Mouse (Mus musculus) heart, adult 2 months (tissue): ENCODE data around the gene Slc6a6. TPM values are rescaled to one million over a fixed set of nuclear protein-coding genes. Genes with fewer than 3 reads are reported as not detected.

Experiments
- DNase-seq, 2 experiments: peaks; one replicate each; pipeline ENCODE4 v3.0.0; 2021
- H3K27ac ChIP-seq: fragments of 200-600 bp; 2 replicates; pipeline ENCODE4 v1.8.1; 2022
- H3K27me3 ChIP-seq: fragments of 200-500 bp; 2 replicates; pipeline ENCODE4 v1.6.1; 2012; ENCODE audit warnings: mild to moderate bottlenecking, low read length, inconsistent platforms, mixed read lengths; ENCODE audit not compliant: control insufficient read depth, insufficient read depth
- H3K36me3 ChIP-seq: fragments of 200-500 bp; 2 replicates; pipeline ENCODE4 v1.6.1; 2012; ENCODE audit warnings: low read length, inconsistent platforms; ENCODE audit not compliant: control insufficient read depth, insufficient read depth
- H3K4me1 ChIP-seq: fragments of 200-500 bp; 2 replicates; pipeline ENCODE4 v1.6.1; 2011; ENCODE audit warnings: low read length; ENCODE audit not compliant: control insufficient read depth, insufficient read depth
- H3K4me3 ChIP-seq: fragments of 200-600 bp; 2 replicates; pipeline ENCODE4 v1.8.1; 2022
- H3K79me2 ChIP-seq: fragments of 200-500 bp; replicated peaks from 2 replicates; pipeline ENCODE4 v1.6.1; 2012; ENCODE audit warnings: mild to moderate bottlenecking, inconsistent platforms, low read length, moderate library complexity, mixed read lengths; ENCODE audit not compliant: control insufficient read depth, insufficient read depth
- H3K9ac ChIP-seq: fragments of 200-500 bp; 2 replicates; pipeline ENCODE4 v1.6.1; 2012; ENCODE audit warnings: low read depth, mild to moderate bottlenecking, control low read depth, inconsistent platforms, low read length, mixed read lengths
- CTCF ChIP-seq: fragments of 200-600 bp; IDR thresholded peaks from 2 replicates; pipeline ENCODE4 v1.8.1; 2022; ENCODE audit warnings: antibody characterized with exemption, mild to moderate bottlenecking, moderate library complexity
- EP300 ChIP-seq: fragments of 200-500 bp; IDR thresholded peaks from 2 replicates; pipeline ENCODE4 v1.6.1; 2011; ENCODE audit warnings: low read depth, low read length, control low read depth; ENCODE audit not compliant: insufficient read depth
- POLR2A ChIP-seq: fragments of 200-500 bp; IDR thresholded peaks from 2 replicates; pipeline ENCODE4 v1.6.1; 2011; ENCODE audit warnings: mild to moderate bottlenecking, low read depth, low read length, control low read depth; ENCODE audit not compliant: insufficient read depth
- WGBS: fragments of 180-500 bp; shearing (Covaris S2); methylation state at CpG from one replicate; pipeline ENCODE4 v1.1.7; 2018; 5-methylcytosine and 5-hydroxymethylcytosine counted together
- intact Hi-C: fragments of 180-260 bp; cut with DNase I; formaldehyde crosslinking; loops from one replicate; pipeline ENCODE4 v1.15.1; 2025
- polyA plus RNA-seq: library from polyadenylated mRNA; depleted of rRNA; stranded (reverse); fragments of >200 nt; gene quantifications from 2 replicates; pipeline ENCODE4 v1.2.3, GENCODE M21; 2012
- total RNA-seq, 2 experiments: library from RNA; stranded (reverse); gene quantifications; 2 replicates each; pipeline ENCODE4 v1.2.3; 2021

Slc6a6 gene
- total and polyA plus RNA-seq, 3 experiments, result 56.4 to 96.9 (median 86.2) TPM

DNA sequence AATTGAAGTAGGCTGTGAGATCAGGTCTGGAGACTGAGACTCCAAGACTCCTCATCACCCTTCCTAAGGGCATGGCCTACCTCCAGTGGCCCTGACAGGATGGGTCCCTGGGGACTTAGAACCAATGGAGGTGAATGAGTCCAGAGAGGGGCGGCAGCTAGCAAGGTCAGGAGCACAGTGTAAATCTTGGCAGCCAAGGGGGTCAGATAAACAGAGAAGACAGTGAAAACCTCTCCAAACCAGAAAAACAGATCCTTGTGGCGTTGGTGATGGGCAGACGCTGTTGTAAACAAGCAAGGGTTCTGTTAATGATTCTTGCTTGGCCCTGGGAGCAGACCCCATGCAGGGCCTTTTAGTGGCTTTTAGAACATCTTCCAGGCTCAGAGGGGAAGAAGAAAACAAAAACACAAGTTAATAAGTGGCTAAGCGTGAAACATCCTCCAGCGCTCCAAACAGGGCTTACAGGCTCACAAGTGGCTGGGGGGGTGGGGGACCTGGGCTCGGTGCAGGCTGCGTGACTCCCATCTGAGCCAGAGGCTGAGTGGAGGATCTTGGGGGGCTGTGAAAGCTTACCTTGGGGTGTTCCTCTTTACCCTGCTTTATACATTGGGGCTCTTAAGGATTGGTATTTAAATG, 62.2 kb downstream of the Slc6a6 start:
- WGBS, result 91% methylated on average over 7 of the region's 7 CpGs
- H3K79me2 ChIP-seq, result no peaks in the 10 kb centered on the region
- H3K9ac ChIP-seq, result no peak overlapping the region
- no peaks in the 10 kb centered on the region for H3K27me3 ChIP-seq
- no peak overlapping the region for H3K4me3 ChIP-seq
- peaks cover 4% of the 10 kb centered on the region for H3K36me3 ChIP-seq
- H3K4me1 ChIP-seq, result peaks cover 2% of the 10 kb centered on the region
- TF ChIP-seq POLR2A, result no peak
- no peak overlapping the region for H3K27ac ChIP-seq
- intact Hi-C loops, result no loop called here
- peak in 1 of 2 experiments; percentile 8 for DNase-seq

DNA sequence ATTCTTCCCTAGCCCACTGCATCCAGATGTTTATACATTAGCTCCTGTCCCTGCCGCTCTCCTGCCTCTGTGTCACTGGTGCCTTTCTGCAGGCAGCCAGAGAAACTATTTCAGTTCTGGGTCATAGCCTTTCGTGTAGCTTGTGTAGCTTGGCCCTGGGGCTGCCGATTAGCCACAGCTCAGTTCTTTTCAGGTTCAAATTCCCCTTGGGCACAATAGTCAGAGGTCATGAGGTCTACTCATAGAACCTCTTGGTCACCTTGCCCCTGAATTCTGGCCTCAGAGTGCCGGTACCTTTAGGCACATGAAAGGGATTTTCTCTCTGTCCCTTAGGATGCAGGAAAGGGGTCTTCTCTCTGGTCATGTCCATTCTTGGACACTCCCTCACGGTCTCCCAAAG, 62.9 kb downstream of the Slc6a6 start:
- 91% methylated on average over 5 of the region's 5 CpGs for WGBS

DNA sequence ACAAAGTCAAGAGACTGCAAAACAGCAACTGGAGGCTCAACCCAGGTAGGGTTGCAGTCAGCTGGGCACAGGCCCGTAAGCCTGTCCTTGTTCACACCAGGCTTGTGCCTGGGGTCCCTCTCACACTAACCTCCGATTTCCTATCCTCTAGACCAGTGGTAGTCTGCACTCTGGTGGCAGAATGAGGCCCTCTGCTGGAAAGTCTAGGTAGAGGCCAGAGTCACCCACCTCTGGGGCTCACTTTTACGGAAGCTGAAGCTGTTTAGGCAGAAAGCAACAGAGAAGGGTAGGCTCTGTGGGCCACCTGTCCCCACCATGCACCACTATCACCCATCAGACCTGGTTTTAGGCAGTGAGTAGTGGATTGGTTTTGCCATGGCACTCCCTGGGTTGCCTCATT, 67.1 kb downstream of the Slc6a6 start:
- no peak for DNase-seq
- 81% methylated on average over 3 of the region's 3 CpGs for WGBS

More for the DNA sequence above, 62.9 kb downstream of the Slc6a6 start:
- TF ChIP-seq CTCF (no peak), POLR2A (no peak), EP300 (no peak)
- DNase-seq, result peak in 1 of 2 experiments; percentile 9
- H3K4me3 ChIP-seq, result no peak overlapping the region
- H3K4me1 ChIP-seq, result peaks cover 2% of the 10 kb centered on the region
- peaks cover 4% of the 10 kb centered on the region for H3K36me3 ChIP-seq
- no peaks in the 10 kb centered on the region for H3K27me3 ChIP-seq
- H3K9ac ChIP-seq, result no peak overlapping the region
- H3K79me2 ChIP-seq, result no peaks in the 10 kb centered on the region
- intact Hi-C loops, result no loop called here
- no peak overlapping the region for H3K27ac ChIP-seq

DNA sequence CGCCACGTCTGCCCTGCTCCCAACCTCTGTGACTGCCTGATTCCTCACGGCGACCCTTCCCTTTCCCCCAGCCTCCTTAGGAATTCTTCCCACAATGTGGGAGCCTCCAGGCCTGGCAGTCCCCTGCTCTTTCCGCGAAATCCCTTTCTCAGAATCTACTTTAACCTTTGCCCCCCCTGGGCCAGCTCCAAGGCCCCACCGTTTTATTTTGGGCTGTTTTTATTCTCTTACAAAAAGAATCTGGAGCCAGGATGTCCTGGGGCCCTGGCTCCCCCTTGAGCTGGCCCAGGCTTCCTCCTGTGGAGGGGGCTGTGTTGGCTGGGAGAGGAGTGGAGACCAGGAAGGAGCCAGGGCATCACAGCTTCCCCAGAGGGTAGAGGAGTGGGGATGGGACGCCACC, 69.0 kb downstream of the Slc6a6 start:
- TF ChIP-seq EP300 (no peak), CTCF (no peak), POLR2A (no peak)
- Histone ChIP-seq H3K4me3 (no peak overlapping the region), H3K27me3 (no peaks in the 10 kb centered on the region), H3K4me1 (peaks cover 10% of the 10 kb centered on the region), H3K9ac (0 out of 2 replicates have a peak overlapping the region, but pooled peaks have one; percentile 2), H3K27ac (peak overlapping the region; percentile 56), H3K79me2 (no peaks in the 10 kb centered on the region), H3K36me3 (peaks cover 4% of the 10 kb centered on the region)
- WGBS, result 39% methylated on average over 8 of the region's 8 CpGs
- intact Hi-C loops, result no loop called here
- DNase-seq, result no peak

More for the DNA sequence above, 67.1 kb downstream of the Slc6a6 start:
- H3K4me3 ChIP-seq, result no peak overlapping the region
- intact Hi-C loops, result no loop called here
- peaks cover 4% of the 10 kb centered on the region for H3K36me3 ChIP-seq
- no peak overlapping the region for H3K27ac ChIP-seq
- peaks cover 10% of the 10 kb centered on the region for H3K4me1 ChIP-seq
- H3K79me2 ChIP-seq, result no peaks in the 10 kb centered on the region
- no peaks in the 10 kb centered on the region for H3K27me3 ChIP-seq
- H3K9ac ChIP-seq, result no peak overlapping the region
- TF ChIP-seq EP300, result no peak
- TF ChIP-seq POLR2A, result no peak
- TF ChIP-seq CTCF, result peak; percentile 72

DNA sequence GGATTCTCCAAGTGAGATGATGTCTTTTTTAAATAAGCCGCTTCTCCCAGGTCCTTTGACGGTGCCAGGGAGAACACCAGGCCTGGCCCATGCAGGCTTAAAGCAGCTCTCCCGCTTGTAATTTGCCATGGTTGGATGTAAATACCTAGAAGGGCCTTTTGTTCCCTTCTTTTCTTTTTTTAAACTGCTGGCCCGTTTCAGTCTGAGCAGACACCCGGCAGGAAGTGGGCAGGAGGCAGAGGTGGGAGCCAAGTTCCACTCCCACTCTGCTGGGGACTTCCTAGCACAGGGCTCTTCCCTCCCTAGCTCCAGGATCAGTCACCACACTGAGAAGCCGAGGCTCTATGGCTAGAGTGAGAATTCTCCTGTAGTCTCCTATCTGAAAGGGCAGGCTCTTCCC, 70.2 kb downstream of the Slc6a6 start:
- H3K36me3 ChIP-seq, result peaks cover 4% of the 10 kb centered on the region

DNA sequence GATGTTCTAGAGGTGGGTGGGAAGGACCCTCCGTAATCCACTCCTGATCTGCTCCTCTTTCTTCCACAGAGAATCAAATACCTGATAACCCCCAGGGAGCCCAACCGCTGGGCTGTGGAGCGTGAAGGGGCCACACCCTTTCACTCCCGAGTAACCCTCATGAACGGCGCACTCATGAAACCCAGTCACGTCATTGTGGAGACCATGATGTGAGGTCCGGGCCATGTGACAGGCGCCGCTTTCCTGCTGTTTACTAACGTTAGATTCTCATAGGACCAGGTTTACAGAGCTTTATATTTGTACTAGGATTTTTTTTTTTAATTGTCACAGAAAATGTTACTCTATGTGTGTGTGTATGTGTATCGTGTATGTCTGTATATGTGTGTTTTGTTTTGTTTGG, 71.0 kb downstream of the Slc6a6 start:
- Histone ChIP-seq H3K4me3 (no peak overlapping the region), H3K36me3 (peaks cover under 1% of the 10 kb centered on the region), H3K79me2 (no peaks in the 10 kb centered on the region), H3K27ac (no peak overlapping the region), H3K9ac (no peak overlapping the region), H3K4me1 (peaks cover 10% of the 10 kb centered on the region), H3K27me3 (no peaks in the 10 kb centered on the region)
- intact Hi-C loops, result no loop called here
- WGBS, result 78% methylated on average over 12 of the region's 12 CpGs
- DNase-seq, result no peak
- TF ChIP-seq POLR2A (no peak), EP300 (no peak), CTCF (no peak)

More for the DNA sequence above, 70.2 kb downstream of the Slc6a6 start:
- TF ChIP-seq POLR2A, result no peak
- no peak for TF ChIP-seq EP300
- TF ChIP-seq CTCF, result no peak
- DNase-seq, result peak in 1 of 2 experiments; percentile 31
- Histone ChIP-seq H3K4me3 (no peak overlapping the region), H3K9ac (no peak overlapping the region), H3K4me1 (peaks cover 10% of the 10 kb centered on the region), H3K27me3 (no peaks in the 10 kb centered on the region), H3K79me2 (no peaks in the 10 kb centered on the region), H3K27ac (peak overlapping the region; percentile 21; the same call in 1 of the 2 replicates)
- intact Hi-C loops, result no loop called here
- WGBS, result 37% methylated on average over 6 of the region's 6 CpGs
